Mouse (Mus musculus) cortical plate, adult 2 months (tissue): ENCODE data around the gene Tpi1. TPM values are rescaled to one million over a fixed set of nuclear protein-coding genes. Genes with fewer than 3 reads are reported as not detected.
"Not testable (repeated sequence)": the region's sequence is repeated elsewhere in the genome, so short reads cannot be mapped to it uniquely, and the experiment has no call there.

Source experiments
- H3K27ac ChIP-seq: fragments of 200-500 bp; 2 replicates; pipeline ENCODE4 v1.5.1; 2012; ENCODE audit warnings: low read length, control low read depth, inconsistent platforms; ENCODE audit not compliant: insufficient read depth
- H3K4me1 ChIP-seq: fragments of 200-500 bp; 2 replicates; pipeline ENCODE4 v1.6.1; 2011; ENCODE audit warnings: low read length; ENCODE audit not compliant: control insufficient read depth, insufficient read depth
- H3K4me3 ChIP-seq: fragments of 200-500 bp; 2 replicates; pipeline ENCODE4 v1.5.1; 2011; ENCODE audit warnings: mild to moderate bottlenecking, low read length, control low read depth; ENCODE audit not compliant: insufficient read depth
- CTCF ChIP-seq: fragments of 200-500 bp; IDR thresholded peaks from 2 replicates; pipeline ENCODE4 v1.5.1; 2011; ENCODE audit warnings: mild to moderate bottlenecking, control low read depth, low read length; ENCODE audit not compliant: insufficient read depth; ENCODE audit errors: extremely low read depth
- POLR2A ChIP-seq: fragments of 200-500 bp; IDR thresholded peaks from 2 replicates; pipeline ENCODE4 v1.6.1; 2011; ENCODE audit warnings: mild to moderate bottlenecking, low read length, control low read depth; ENCODE audit not compliant: insufficient read depth; ENCODE audit errors: extremely low read depth
- polyA plus RNA-seq: library from polyadenylated mRNA; depleted of rRNA; stranded (reverse); fragments of >200 nt; gene quantifications from 2 replicates; pipeline ENCODE4 v1.2.3, GENCODE M21; 2012

Tpi1 gene
- polyA plus RNA-seq, 1 experiment: 1,064 TPM

- H3K4me3 ChIP-seq: no peak overlapping the region
- TF ChIP-seq POLR2A (no peak), CTCF (no peak)
- H3K4me1 ChIP-seq: no peaks in the 10 kb centered on the region
- no peak overlapping the region for H3K27ac ChIP-seq
Measured at GRCm38 (mm10) chr6:124834512-124835081, 20.5 kb upstream of the Tpi1 start.

GRCm38 (mm10) chr6:124831649-124832048 lies 17.6 kb upstream of the Tpi1 start:
- Histone ChIP-seq H3K27ac (no peak overlapping the region), H3K4me1 (no peaks in the 10 kb centered on the region), H3K4me3 (no peak overlapping the region)
- TF ChIP-seq CTCF (no peak), POLR2A (no peak)

- H3K4me3 ChIP-seq, H3K4me1 ChIP-seq, H3K27ac ChIP-seq: not testable (repeated sequence)
Measured at GRCm38 (mm10) chr6:124831199-124831598, 17.1 kb upstream of the Tpi1 start.

DNA sequence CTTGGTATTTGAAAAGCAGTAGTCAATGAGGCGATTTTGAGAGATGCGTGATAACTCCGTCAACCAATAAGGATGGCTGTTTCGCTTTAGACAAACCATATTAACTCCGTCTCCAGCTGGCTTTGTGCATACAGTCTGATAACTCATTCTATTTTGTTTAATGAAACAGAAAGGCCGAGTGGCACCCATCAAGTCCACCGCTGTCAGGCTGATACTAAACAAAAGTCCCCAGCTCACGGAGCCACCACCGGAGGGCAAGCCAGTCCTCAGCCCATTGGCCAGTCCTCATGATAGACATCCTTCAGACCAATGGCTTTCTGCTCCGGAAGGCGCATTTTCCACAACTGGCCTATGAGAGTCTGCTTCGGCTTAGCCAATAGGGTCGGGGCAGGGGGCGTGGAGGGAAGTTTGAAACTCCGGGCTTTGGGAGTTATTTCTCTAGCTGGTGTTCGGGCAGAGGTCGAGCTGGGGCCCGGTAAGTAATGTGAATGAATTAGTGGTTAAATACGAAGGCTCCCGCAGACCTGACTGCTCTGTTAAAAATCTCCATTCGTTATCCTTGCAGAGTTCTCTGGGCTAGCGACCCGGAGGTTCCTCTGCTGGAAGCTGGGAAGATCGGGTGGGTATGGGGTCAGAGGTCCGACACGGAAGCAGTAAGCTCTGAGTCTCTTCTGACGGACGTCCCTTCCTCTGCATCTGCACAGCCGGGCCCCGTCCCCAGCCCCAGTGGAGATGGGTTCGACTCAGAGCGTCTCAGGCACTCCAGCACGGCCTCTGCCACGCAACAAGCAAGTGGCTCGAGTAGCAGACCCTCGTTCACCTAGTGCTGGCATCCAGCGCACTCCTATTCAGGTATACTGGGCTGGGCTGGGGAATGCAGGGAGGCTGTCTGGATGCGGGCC lies 16.0 kb upstream of the Tpi1 start:
- TF ChIP-seq POLR2A: peak; percentile 80; the same call in 1 of the 2 replicates
- TF ChIP-seq CTCF: no peak
- H3K4me3 ChIP-seq: peak overlapping the region; percentile 53

DNA sequence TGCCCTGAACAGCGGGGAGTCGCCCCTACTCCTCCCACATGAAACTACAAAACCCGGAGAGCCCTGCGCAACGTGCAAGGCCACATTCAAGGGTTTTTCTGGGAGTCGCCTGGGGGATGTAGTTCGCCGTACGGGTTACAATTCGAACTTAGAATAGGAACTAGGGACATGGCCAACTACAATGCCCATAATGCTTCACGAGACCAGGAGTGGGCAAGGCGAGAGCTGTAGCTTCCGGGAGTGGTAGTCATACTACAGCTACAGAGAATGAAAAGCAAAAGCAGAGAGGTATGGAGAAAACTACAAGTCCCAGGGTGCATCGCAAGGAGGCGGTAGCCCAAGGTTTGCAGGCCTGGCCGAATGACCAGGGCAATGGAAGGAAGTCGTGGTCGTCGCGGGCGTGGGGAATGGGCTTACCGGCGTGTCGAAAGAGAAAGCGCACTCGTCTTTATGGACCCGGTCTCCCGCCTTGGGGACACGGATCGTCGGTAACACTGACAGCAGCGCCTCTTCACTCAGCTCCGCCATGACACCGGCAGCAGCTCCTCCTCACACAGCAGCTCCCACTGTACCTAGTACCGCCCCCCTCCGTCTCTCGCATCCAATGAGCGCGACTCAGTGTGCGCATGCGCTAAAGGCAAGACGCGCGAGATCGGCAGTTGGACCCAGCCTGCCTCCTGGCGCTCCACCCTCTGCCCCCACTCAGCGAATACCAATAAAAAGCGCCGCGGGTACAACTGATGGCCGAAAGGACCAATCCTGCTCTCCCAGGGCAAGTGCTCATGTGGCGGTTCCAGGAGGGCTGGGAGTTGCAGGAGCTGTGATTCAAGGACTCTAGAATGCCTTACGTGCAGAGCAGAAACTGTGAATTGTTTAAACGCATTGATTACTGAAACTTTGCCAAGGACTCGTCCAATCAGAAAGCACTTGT lies 15.0 kb upstream of the Tpi1 start, which contains the start of the genes Usp5 and Cdca3:
Gene Usp5, minus strand, starts transcription at position 617 of the 931 bp plus-strand sequence.
Gene Cdca3, plus strand, starts transcription at position 680 of the 931 bp plus-strand sequence.
- Histone ChIP-seq H3K4me3 (peak within 1 kb of the TSS; percentile 53), H3K4me1 (no peaks in the 10 kb centered on the region), H3K27ac (peak within 1 kb of the TSS; percentile 36)
- TF ChIP-seq POLR2A (peak; percentile 83), CTCF (no peak)

More for the DNA sequence above, 16.0 kb upstream of the Tpi1 start:
- peak overlapping the region; percentile 24 for H3K27ac ChIP-seq
- H3K4me1 ChIP-seq: no peaks in the 10 kb centered on the region

DNA sequence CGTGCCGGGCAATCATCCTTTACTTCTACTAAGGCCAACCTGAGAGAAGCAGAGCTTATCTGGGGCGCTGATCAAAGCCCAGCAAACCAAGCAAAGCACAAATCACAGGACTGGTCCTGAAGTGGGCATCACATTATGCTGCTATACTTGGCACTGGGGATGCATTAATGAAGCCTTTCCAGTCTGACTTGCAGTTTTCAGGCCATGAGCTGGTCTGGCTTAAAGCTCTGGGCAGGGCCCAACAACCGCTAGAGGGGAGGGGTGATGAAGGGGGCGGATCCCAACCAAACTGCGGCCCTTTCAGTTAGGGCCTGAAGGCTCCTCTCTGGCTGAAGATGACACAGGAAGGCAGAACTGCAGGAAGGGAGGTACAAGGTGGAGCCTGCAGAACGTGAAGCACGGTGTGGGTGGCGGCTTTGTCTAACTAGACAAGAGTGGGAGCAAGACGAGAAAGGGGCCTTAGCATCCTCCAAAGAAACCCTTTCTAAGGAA lies 14.1 kb upstream of the Tpi1 start:
- TF ChIP-seq POLR2A (no peak), CTCF (no peak)
- H3K27ac ChIP-seq: no peak overlapping the region
- no peaks in the 10 kb centered on the region for H3K4me1 ChIP-seq
- H3K4me3 ChIP-seq: peak overlapping the region; percentile 53

DNA sequence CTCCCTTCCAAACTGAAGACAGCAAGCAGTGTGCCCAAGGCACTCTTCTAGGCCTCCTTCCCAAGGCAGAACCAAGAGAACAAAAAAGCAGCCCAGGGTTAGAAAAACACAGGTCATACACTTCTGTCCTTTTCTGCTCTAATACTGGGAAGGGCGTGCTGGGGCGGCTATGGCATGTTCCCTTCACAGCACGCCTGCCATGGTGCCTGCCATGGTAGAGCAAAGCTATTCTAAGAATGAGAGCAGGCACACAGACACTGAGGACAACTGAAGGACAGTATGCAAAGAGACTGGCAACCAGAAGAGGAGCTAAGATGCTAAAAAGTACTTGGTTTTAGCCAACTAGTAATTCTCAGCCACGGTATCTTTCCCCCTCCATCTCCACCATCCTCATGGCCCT lies 8.0 kb upstream of the Tpi1 start:
- TF ChIP-seq POLR2A (no peak), CTCF (no peak)
- Histone ChIP-seq H3K27ac (no peak overlapping the region), H3K4me1 (peaks cover 4% of the 10 kb centered on the region), H3K4me3 (no peak overlapping the region)

- TF ChIP-seq CTCF (no peak), POLR2A (no peak)
- Histone ChIP-seq H3K27ac (no peak overlapping the region), H3K4me3 (no peak overlapping the region), H3K4me1 (peaks cover 4% of the 10 kb centered on the region)
Measured at GRCm38 (mm10) chr6:124820891-124821290, 6.8 kb upstream of the Tpi1 start.

- H3K4me1 ChIP-seq: peaks cover 4% of the 10 kb centered on the region
- TF ChIP-seq POLR2A (no peak), CTCF (no peak)
- no peak overlapping the region for H3K27ac ChIP-seq
- no peak overlapping the region for H3K4me3 ChIP-seq
Measured at GRCm38 (mm10) chr6:124817971-124818370, 3.9 kb upstream of the Tpi1 start.
